In the genomic region with DNA sequence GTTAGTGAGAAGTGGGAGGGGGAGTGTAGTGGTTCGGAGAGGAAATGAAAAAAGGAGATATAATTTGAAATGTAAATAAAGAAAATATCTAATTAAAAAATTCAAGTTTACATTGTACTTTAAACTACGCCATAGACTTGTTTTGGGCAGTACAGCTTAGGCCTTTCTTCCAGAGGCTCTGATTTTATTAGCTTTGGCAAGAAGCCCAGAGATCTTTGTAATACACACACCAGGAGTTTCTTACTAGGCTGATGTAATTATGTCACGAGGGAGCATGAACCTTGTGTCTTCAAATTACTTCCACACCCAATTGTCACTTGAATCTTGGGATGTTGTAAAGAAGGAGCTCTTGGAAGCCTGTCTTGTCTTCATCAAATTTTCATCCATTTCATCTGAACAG, we compare ENCODE assay signal across 12 mouse cellular contexts.
DNase-seq lines count a peak whose midpoint lies in the region; ATAC-seq and TF ChIP-seq lines count a peak whose summit lies in the region.
"Had no signal": no experiment of that assay in that cellular context is flagged by ENCODE, and none has a peak within 500 bp of the region (broad histone marks: within the 10 kb centered on the region; RNA-seq: fewer than 3 reads in every experiment).

No protein-coding gene starts in this region.

- H3K4me1 ChIP-seq in forebrain, embryonic 13.5 days, result no peaks in the 10 kb centered on the region
- no peaks in the 10 kb centered on the region for H3K4me1 ChIP-seq in forebrain, embryonic 12.5 days
- H3K4me1 ChIP-seq in kidney, postnatal 0 days (replicated peaks; ENCODE audit: insufficient read depth, low read length), result no peaks in the 10 kb centered on the region
- H3K4me1 ChIP-seq: embryonic facial prominence, embryonic 15.5 days had no signal

- WGBS in forebrain, embryonic 13.5 days, result 24% methylated on average over 3 of the region's 3 CpGs
- WGBS in forebrain, embryonic 12.5 days, result 54% methylated on average over 3 of the region's 3 CpGs
- WGBS in kidney, postnatal 0 days, result 22% methylated on average over 3 of the region's 3 CpGs

- no peaks in the 10 kb centered on the region for H3K9me3 ChIP-seq in forebrain, embryonic 13.5 days (replicated peaks)
- no peaks in the 10 kb centered on the region for H3K9me3 ChIP-seq in forebrain, embryonic 12.5 days
- H3K9me3 ChIP-seq in kidney, postnatal 0 days (replicated peaks; ENCODE audit: low read length), result no peaks in the 10 kb centered on the region
- H3K9me3 ChIP-seq: embryonic facial prominence, embryonic 15.5 days had no signal

- H3K36me3 ChIP-seq in forebrain, embryonic 13.5 days (ENCODE audit: poor library complexity, severe bottlenecking), result no peaks in the 10 kb centered on the region
- no peaks in the 10 kb centered on the region for H3K36me3 ChIP-seq in forebrain, embryonic 12.5 days (replicated peaks)
- no peaks in the 10 kb centered on the region for H3K36me3 ChIP-seq in kidney, postnatal 0 days (ENCODE audit: insufficient read depth, low read length)
- H3K36me3 ChIP-seq: embryonic facial prominence, embryonic 15.5 days had no signal

- DNase-seq in kidney, postnatal 0 days (ENCODE audit: low spot score), result peak; percentile 68
- no peak for DNase-seq in kidney, postnatal 14 days
- peak; percentile 24 for DNase-seq in 3T3-L1 (ENCODE audit: low read depth, low spot score)
- DNase-seq in gonadal fat pad, adult 2 months (ENCODE audit: low read depth), result peak; percentile 28
- DNase-seq in right cerebral cortex, postnatal 4 days, result no peak
- DNase-seq in layer of hippocampus, postnatal 10 days (ENCODE audit: low spot score in 2 of 2), result no peak
- DNase-seq: cerebellum, postnatal 10 days; kidney, postnatal 10 days; liver, postnatal 0 days had no signal

- no peak overlapping the region for H3K4me3 ChIP-seq in forebrain, embryonic 13.5 days
- no peak overlapping the region for H3K4me3 ChIP-seq in forebrain, embryonic 12.5 days (replicated peaks)
- H3K4me3 ChIP-seq in kidney, postnatal 0 days (replicated peaks; ENCODE audit: low read depth, low read length), result no peak overlapping the region
- H3K4me3 ChIP-seq: embryonic facial prominence, embryonic 15.5 days had no signal

- H3K4me2 ChIP-seq in forebrain, embryonic 13.5 days, result no peak overlapping the region
- no peak overlapping the region for H3K4me2 ChIP-seq in forebrain, embryonic 12.5 days
- H3K4me2 ChIP-seq in kidney, postnatal 0 days (ENCODE audit: low read length), result no peak overlapping the region
- H3K4me2 ChIP-seq: embryonic facial prominence, embryonic 15.5 days had no signal

- no peaks in the 10 kb centered on the region for H3K27me3 ChIP-seq in forebrain, embryonic 13.5 days
- H3K27me3 ChIP-seq in forebrain, embryonic 12.5 days, result no peaks in the 10 kb centered on the region
- H3K27me3 ChIP-seq in kidney, postnatal 0 days (ENCODE audit: insufficient read depth, low read length), result no peaks in the 10 kb centered on the region
- H3K27me3 ChIP-seq: embryonic facial prominence, embryonic 15.5 days had no signal

- ATAC-seq in forebrain, embryonic 13.5 days, result peak; percentile 66
- no peak for ATAC-seq in forebrain, embryonic 12.5 days (ENCODE audit: low FRiP score)
- no peak for ATAC-seq in kidney, postnatal 0 days (replicated peaks; ENCODE audit: low FRiP score, low read depth)
- ATAC-seq: liver, postnatal 0 days had no signal

- no peak for TF ChIP-seq CTCF in kidney, postnatal 0 days (IDR thresholded peaks at IDR 0.05; ENCODE audit: low read depth)

- no peak overlapping the region for H3K9ac ChIP-seq in forebrain, embryonic 13.5 days
- H3K9ac ChIP-seq in forebrain, embryonic 12.5 days, result no peak overlapping the region
- H3K9ac ChIP-seq in kidney, postnatal 0 days (ENCODE audit: low read depth, low read length), result no peak overlapping the region
- H3K9ac ChIP-seq: embryonic facial prominence, embryonic 15.5 days; liver, postnatal 0 days had no signal

- H3K27ac ChIP-seq in forebrain, embryonic 13.5 days, result no peak overlapping the region
- H3K27ac ChIP-seq in forebrain, embryonic 12.5 days, result no peak overlapping the region
- no peak overlapping the region for H3K27ac ChIP-seq in kidney, postnatal 0 days
- H3K27ac ChIP-seq: embryonic facial prominence, embryonic 15.5 days had no signal

Comparison
In these comparisons a context has a peak if more than half of its experiments do, and no peak if none do; other contexts are left out.
1. DNase-seq: peak in kidney, postnatal 0 days (single experiment), 3T3-L1 (single experiment) and gonadal fat pad, adult 2 months (single experiment); none in kidney, postnatal 14 days (single experiment), right cerebral cortex, postnatal 4 days (single experiment) and layer of hippocampus, postnatal 10 days (0 of 2).